Mouse (Mus musculus): ENCODE results near the gene Ucp2.

DNA sequence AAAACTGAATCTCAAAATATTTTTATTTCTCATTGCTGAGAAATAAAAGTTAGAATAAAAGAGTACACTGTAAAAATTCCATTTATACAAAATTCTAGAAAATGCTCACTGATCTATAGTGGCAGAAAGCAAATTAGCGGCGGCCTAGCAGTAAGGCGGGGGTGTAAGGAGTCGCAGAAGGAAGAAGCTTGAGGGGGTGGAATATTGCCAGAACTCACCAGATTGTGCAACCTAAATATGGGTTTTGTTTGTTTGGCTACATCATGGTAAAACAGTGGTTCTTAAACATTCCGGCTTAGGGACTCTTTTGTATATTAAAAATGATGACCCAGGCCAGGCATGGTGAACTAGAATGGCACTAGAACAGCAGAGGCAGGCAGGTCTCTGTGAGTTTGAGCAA is 46.9 kb upstream of the Ucp2 start:
- TF ChIP-seq CTCF (IDR thresholded peaks at IDR 0.05; ENCODE audit: low read depth, low read length), result no peak
- TF ChIP-seq POLR2A (IDR thresholded peaks at IDR 0.05; ENCODE audit: extremely low read depth, insufficient read depth, low read length), result no peak
